Mouse (Mus musculus) skeletal muscle tissue, adult 2 months (tissue): Measurements from ENCODE around the gene Lmo2.
A peak's percentile ranks its signal among the peaks of the same experiment; 100 is the strongest.

Experiments used
- DNase-seq: peaks from one replicate; pipeline ENCODE4 v3.0.0-alpha.2; 2012; ENCODE audit warnings: low read depth, low spot score

The Lmo2 gene

GRCm38 (mm10) chr2:103941085-103941484 lies 16.7 kb upstream of the Lmo2 start:
- DNase-seq = no peak

- DNase-seq = no peak
Observed at GRCm38 (mm10) chr2:103944859-103945258, 12.9 kb upstream of the Lmo2 start.

- DNase-seq = no peak
Observed at GRCm38 (mm10) chr2:103945571-103946092, 12.2 kb upstream of the Lmo2 start.

- no peak for DNase-seq
Observed at GRCm38 (mm10) chr2:103946892-103947291, 10.9 kb upstream of the Lmo2 start.

GRCm38 (mm10) chr2:103947982-103948655 lies 9.7 kb upstream of the Lmo2 start:
- no peak for DNase-seq

- DNase-seq = no peak
Observed at GRCm38 (mm10) chr2:103953050-103953835, 4.5 kb upstream of the Lmo2 start.

- DNase-seq = no peak
Observed at GRCm38 (mm10) chr2:103955714-103956113, 2.1 kb upstream of the Lmo2 start.

GRCm38 (mm10) chr2:103956867-103957266 lies 919 bp upstream of the Lmo2 start:
- no peak for DNase-seq

- no peak for DNase-seq
Observed at GRCm38 (mm10) chr2:103958634-103959033, 848 bp downstream of the Lmo2 start.

- no peak for DNase-seq
Observed at GRCm38 (mm10) chr2:103959066-103959465, 1.3 kb downstream of the Lmo2 start.

GRCm38 (mm10) chr2:103959574-103959973 lies 1.8 kb downstream of the Lmo2 start:
- DNase-seq = no peak

- DNase-seq = no peak
Observed at GRCm38 (mm10) chr2:103962349-103962748, 4.6 kb downstream of the Lmo2 start.

GRCm38 (mm10) chr2:103965391-103965790 lies 7.6 kb downstream of the Lmo2 start:
- no peak for DNase-seq

- DNase-seq = no peak
Observed at GRCm38 (mm10) chr2:103968186-103968585, 10.4 kb downstream of the Lmo2 start.

- no peak for DNase-seq
Observed at GRCm38 (mm10) chr2:103968919-103969436, 11.2 kb downstream of the Lmo2 start.

- DNase-seq = peak; percentile 45
Observed at GRCm38 (mm10) chr2:103969437-103970040, 11.8 kb downstream of the Lmo2 start.

- DNase-seq = peak; percentile 37
Observed at GRCm38 (mm10) chr2:103970041-103970790, 12.4 kb downstream of the Lmo2 start.

- DNase-seq = no peak
Observed at GRCm38 (mm10) chr2:103970791-103971649, 13.2 kb downstream of the Lmo2 start.

- no peak for DNase-seq
Observed at GRCm38 (mm10) chr2:103971838-103972237, 14.1 kb downstream of the Lmo2 start.

- no peak for DNase-seq
Observed at GRCm38 (mm10) chr2:103975904-103976303, 18.1 kb downstream of the Lmo2 start.
